Mouse (Mus musculus) CH12.LX (cell line): ENCODE results near the gene Bmf. TPM values are rescaled to one million over a fixed set of nuclear protein-coding genes. Genes with fewer than 3 reads are reported as not detected.
A peak's percentile ranks its signal among the peaks of the same experiment; 100 is the strongest.

Experiments
- DNase-seq: peaks from one replicate; pipeline ENCODE4 v3.0.0-alpha.2; 2013; ENCODE audit errors: extremely low read depth
- H3K27ac ChIP-seq: 2 replicates; pipeline ENCODE4 v1.5.1; 2012; ENCODE audit warnings: low read depth, mild to moderate bottlenecking, control low read depth, moderate library complexity; ENCODE audit not compliant: insufficient read depth
- H3K27me3 ChIP-seq: replicated peaks from 2 replicates; pipeline ENCODE3; 2012; ENCODE audit warnings: inconsistent platforms
- H3K36me3 ChIP-seq, 2 experiments: replicated peaks in 1 of 2; 2 replicates each; pipeline versions ENCODE3 to v1.6.1; 2012; ENCODE audit warnings: inconsistent platforms in 1 of 2, low read length in 1 of 2, mild to moderate bottlenecking in 1 of 2, mixed read lengths in 1 of 2, moderate library complexity in 1 of 2; ENCODE audit not compliant: control insufficient read depth in 1 of 2, insufficient read depth in 1 of 2
- H3K4me1 ChIP-seq, 2 experiments: 2 replicates each; pipeline ENCODE4 v1.6.1; 2012; ENCODE audit warnings: inconsistent platforms in 1 of 2, moderate library complexity in 1 of 2; ENCODE audit not compliant: insufficient read depth in 2 of 2, control insufficient read depth in 1 of 2
- H3K4me2 ChIP-seq: 2 replicates; pipeline ENCODE4 v1.6.1; 2012; ENCODE audit warnings: low read depth, mild to moderate bottlenecking, control low read depth; ENCODE audit not compliant: poor library complexity, insufficient read depth, severe bottlenecking
- H3K4me3 ChIP-seq, 3 experiments: fragments of 150-350 bp in 1 of 3; sonication (generic) in 1 of 3; replicated peaks in 1 of 3; 2 replicates each; pipeline versions ENCODE3 to v1.5.1; 2011 to 2012; ENCODE audit warnings: low read depth in 2 of 3, low read length in 2 of 3, mild to moderate bottlenecking in 2 of 3, moderate library complexity in 2 of 3, control low read depth in 1 of 3, improper control_type of control experiment in 1 of 3, inconsistent platforms in 1 of 3, mixed read lengths in 1 of 3; ENCODE audit not compliant: poor library complexity in 1 of 3
- H3K79me2 ChIP-seq: replicated peaks from 2 replicates; pipeline ENCODE4 v1.6.1; 2012; ENCODE audit warnings: mild to moderate bottlenecking, moderate library complexity; ENCODE audit not compliant: control insufficient read depth, poor library complexity, insufficient read depth, severe bottlenecking; ENCODE audit errors: extremely low read depth
- H3K9ac ChIP-seq: 2 replicates; pipeline ENCODE4 v1.6.1; 2012; ENCODE audit warnings: low read depth, mild to moderate bottlenecking, control low read depth, moderate library complexity; ENCODE audit not compliant: insufficient read depth
- H3K9me3 ChIP-seq: replicated peaks from 2 replicates; pipeline ENCODE3; 2012; ENCODE audit warnings: low read length, inconsistent platforms, mixed read lengths
- CHD2 ChIP-seq: IDR thresholded peaks from 2 replicates; pipeline ENCODE4 v1.6.1; 2011; ENCODE audit warnings: low read length, improper control_type of control experiment
- CTCF ChIP-seq, 2 experiments: IDR thresholded peaks in 1 of 2; conservative IDR thresholded peaks in 1 of 2; 2 replicates each; pipeline ENCODE4 v1.5.1; 2011 to 2012; ENCODE audit warnings: low read depth in 2 of 2, low read length in 2 of 2, improper control_type of control experiment in 1 of 2, inconsistent platforms in 1 of 2, mild to moderate bottlenecking in 1 of 2, moderate library complexity in 1 of 2
- ELF1 ChIP-seq: IDR thresholded peaks from 2 replicates; pipeline ENCODE4 v1.6.1; 2014; ENCODE audit warnings: low read depth, mild to moderate bottlenecking, inconsistent platforms, low read length, improper control_type of control experiment
- EP300 ChIP-seq: IDR thresholded peaks from 2 replicates; pipeline ENCODE4 v1.6.1; 2011; ENCODE audit warnings: low read length, improper control_type of control experiment
- ETS1 ChIP-seq: conservative IDR thresholded peaks from 2 replicates; pipeline ENCODE4 v1.6.1; 2012; ENCODE audit warnings: low read depth, mild to moderate bottlenecking, inconsistent platforms, low read length, improper control_type of control experiment, moderate library complexity
- GABPA ChIP-seq: IDR thresholded peaks from 2 replicates; pipeline ENCODE4 v1.6.1; 2012; ENCODE audit warnings: low read depth, low read length, improper control_type of control experiment, inconsistent platforms; ENCODE audit not compliant: insufficient replicate concordance
- HCFC1 ChIP-seq: IDR thresholded peaks from 2 replicates; pipeline ENCODE4 v1.6.1; 2012; ENCODE audit warnings: low read depth, mild to moderate bottlenecking, inconsistent platforms, low read length, improper control_type of control experiment
- IRF4 ChIP-seq: IDR thresholded peaks from 2 replicates; pipeline ENCODE4 v1.6.1; 2014; ENCODE audit warnings: low read depth, mild to moderate bottlenecking, inconsistent platforms, low read length, improper control_type of control experiment
- KAT2A ChIP-seq: IDR thresholded peaks from 2 replicates; pipeline ENCODE4 v1.6.1; 2012; ENCODE audit warnings: low read length, improper control_type of control experiment, inconsistent platforms; ENCODE audit not compliant: insufficient replicate concordance
- MEF2A ChIP-seq: IDR thresholded peaks from 2 replicates; pipeline ENCODE4 v1.6.1; 2014; ENCODE audit warnings: low read depth, mild to moderate bottlenecking, inconsistent platforms, low read length, improper control_type of control experiment, borderline replicate concordance
- RAD21 ChIP-seq: IDR thresholded peaks from 2 replicates; pipeline ENCODE4 v1.6.1; 2011; ENCODE audit warnings: low read depth, mild to moderate bottlenecking, low read length, improper control_type of control experiment, moderate library complexity
- TBP ChIP-seq: conservative IDR thresholded peaks from 2 replicates; pipeline ENCODE4 v1.6.1; 2011; ENCODE audit warnings: low read depth, low read length, improper control_type of control experiment
- TCF12 ChIP-seq: IDR thresholded peaks from 2 replicates; pipeline ENCODE4 v1.6.1; 2014; ENCODE audit warnings: low read depth, mild to moderate bottlenecking, inconsistent platforms, low read length, improper control_type of control experiment
- USF1 ChIP-seq: IDR thresholded peaks from 2 replicates; pipeline ENCODE4 v1.6.1; 2014; ENCODE audit warnings: low read depth, mild to moderate bottlenecking, inconsistent platforms, low read length, improper control_type of control experiment
- ZNF384 ChIP-seq: IDR thresholded peaks from 2 replicates; pipeline ENCODE4 v1.6.1; 2012; ENCODE audit warnings: low read depth, low read length, improper control_type of control experiment, inconsistent platforms
- dilution Hi-C: fragments of 300-500 bp; cut with MboI; formaldehyde crosslinking; loops from 2 replicates; pipeline ENCODE4 v1.14.3; 2020; ENCODE audit warnings: low sequenced_read_pairs; ENCODE audit not compliant: extremely low pct_unique_long_range_greater_than_20kb, extremely low pct_ligation_motif_present
- in situ Hi-C: fragments of 300-500 bp; cut with MboI; formaldehyde crosslinking; loops from 3 replicates; pipeline ENCODE4 v1.14.3; 2019; ENCODE audit warnings: low sequenced_read_pairs, low pct_ligation_motif_present, low pct_unique_long_range_greater_than_20kb, mixed read lengths
- polyA plus RNA-seq: library from polyadenylated mRNA; unstranded; fragments of >175 nt; gene quantifications from 2 replicates; pipeline ENCODE4 v1.2.1, GENCODE M21; 2012; ENCODE audit warnings: low read depth; ENCODE audit not compliant: insufficient read length
- total RNA-seq, 2 experiments: library from RNA; depleted of rRNA; stranded (reverse); fragments of 300-350 nt in 1 of 2; fragments of >200 nt in 1 of 2; gene quantifications; 2 replicates each; pipeline ENCODE4 v1.2.3; 2012 to 2014

Gene Bmf
- total and polyA plus RNA-seq, 3 experiments: 1.4 to 5.6 (median 2.6) TPM

DNA sequence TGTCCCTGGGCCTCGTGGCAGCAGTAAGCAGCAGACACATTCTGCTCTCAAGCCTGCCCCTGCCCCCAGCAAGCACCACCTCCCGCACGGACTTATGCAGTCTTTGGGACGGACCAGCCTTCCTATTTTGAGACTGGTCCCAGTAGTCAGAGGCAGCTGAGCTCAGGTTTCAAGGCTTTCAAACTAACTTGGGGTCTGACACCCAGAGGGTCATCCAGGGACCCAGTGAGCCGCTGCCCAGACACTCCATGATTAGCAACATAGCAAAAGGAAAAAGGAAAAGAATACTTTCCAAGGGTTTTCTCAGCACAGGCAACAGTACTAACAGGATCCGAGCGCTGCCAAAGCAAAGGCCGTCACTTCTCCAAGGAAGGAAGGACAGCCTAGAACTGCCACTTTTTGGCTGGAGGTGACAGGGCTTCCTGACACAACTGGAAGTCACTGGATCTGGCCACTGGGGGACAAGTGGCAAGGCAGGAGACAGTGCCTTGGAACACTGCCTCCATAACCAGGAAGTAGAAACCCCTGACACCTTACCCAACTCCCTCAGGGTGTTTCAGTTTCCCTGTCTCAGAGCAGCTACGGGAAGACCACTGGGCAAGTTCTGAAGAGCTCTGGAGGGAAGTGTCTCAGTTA, 9.5 kb downstream of the Bmf start:
- peak overlapping the region; percentile 89 for H3K4me2 ChIP-seq
- H3K79me2 ChIP-seq: no peaks in the 10 kb centered on the region
- no peaks in the 10 kb centered on the region for H3K27me3 ChIP-seq
- H3K9me3 ChIP-seq: peaks cover 2% of the 10 kb centered on the region
- in situ Hi-C loops (loop anchor here (5.0 kb wide), 1 partner anchor 53 kb away; no protein-coding TSS in a partner anchor), dilution Hi-C loops (no loop called here)
- H3K27ac ChIP-seq: peak overlapping the region; percentile 78
- peak overlapping the region; percentile 44 for H3K9ac ChIP-seq
- TF ChIP-seq TCF12 (peak; percentile 35; the same call in 1 of the 2 replicates), IRF4 (peak; percentile 49; the same call in 1 of the 2 replicates), EP300 (peak; percentile 52), USF1 (no peak), ETS1 (no peak), HCFC1 (0 out of 2 replicates have a peak, but pooled peaks have one; percentile 12), TBP (no peak), CHD2 (peak; percentile 48; the same call in 1 of the 2 replicates), MEF2A (peak; percentile 16; the same call in 1 of the 2 replicates), ELF1 (peak; percentile 82), ZNF384 (0 out of 2 replicates have a peak, but pooled peaks have one; percentile 1)
- DNase-seq: no peak
- H3K4me3 ChIP-seq: no peak overlapping the region
- H3K4me1 ChIP-seq: peaks cover 36 to 69% of the 10 kb centered on the region in 2 experiments
- H3K36me3 ChIP-seq: no peaks in the 10 kb centered on the region

DNA sequence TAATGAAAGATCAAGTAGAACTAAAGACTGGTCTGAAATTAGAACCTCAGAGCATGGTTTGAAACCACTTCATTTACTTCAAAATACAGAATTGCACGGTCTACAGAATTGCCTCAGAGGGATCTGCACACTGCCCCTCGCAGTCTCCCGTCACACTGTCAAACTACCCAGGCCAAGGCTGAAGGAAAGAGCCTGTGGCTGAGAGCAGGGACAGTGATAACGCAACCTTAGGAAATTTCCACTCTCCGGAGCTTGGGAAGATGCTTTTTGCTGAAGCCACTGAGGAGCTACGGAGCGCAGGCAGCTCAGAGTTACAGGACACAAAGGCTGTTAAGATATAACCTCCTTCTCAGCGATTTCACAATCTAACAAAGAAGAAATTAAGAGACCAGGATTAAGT, 10.4 kb downstream of the Bmf start:
- no peak overlapping the region for H3K4me3 ChIP-seq
- peaks cover 2% of the 10 kb centered on the region for H3K9me3 ChIP-seq
- peaks cover 0 to under 1% of the 10 kb centered on the region in 2 experiments for H3K36me3 ChIP-seq
- dilution Hi-C loops: no loop called here
- peaks cover 28 to 61% of the 10 kb centered on the region in 2 experiments for H3K4me1 ChIP-seq
- no peak for TF ChIP-seq CTCF (conservative IDR thresholded peaks at IDR 0.05 in 1 of 2, IDR thresholded peaks at IDR 0.05 in 1 of 2; ENCODE audit: low read depth in 2 of 2, low read length in 2 of 2)
- TF ChIP-seq RAD21: no peak
- no peak for TF ChIP-seq KAT2A
- no peak for TF ChIP-seq USF1
- TF ChIP-seq GABPA: no peak
- no peaks in the 10 kb centered on the region for H3K27me3 ChIP-seq
- H3K27ac ChIP-seq: no peak overlapping the region
- DNase-seq: no peak
- no peaks in the 10 kb centered on the region for H3K79me2 ChIP-seq
- H3K9ac ChIP-seq: no peak overlapping the region
- in situ Hi-C loops: no loop called here
- H3K4me2 ChIP-seq: no peak overlapping the region
